Mouse (Mus musculus) kidney, embryonic 16.5 days (tissue): ENCODE results near the gene 3110082I17Rik. TPM values are rescaled to one million over a fixed set of nuclear protein-coding genes. Genes with fewer than 3 reads are reported as not detected.

ENCODE experiments used
- ATAC-seq: fragments of 200-750 bp; cut with Nextera tagmentation; 2 replicates; pipeline ENCODE4 v1.8.0; 2017; ENCODE audit warnings: moderate TSS enrichment; ENCODE audit not compliant: low FRiP score, low TSS enrichment
- H3K27ac ChIP-seq: fragments of 300-500 bp; sonication (generic); 2 replicates; pipeline ENCODE4 v1.5.1; 2014; ENCODE audit warnings: low read length
- H3K27me3 ChIP-seq: fragments of 300-500 bp; sonication (generic); 2 replicates; pipeline ENCODE4 v1.6.1; 2014; ENCODE audit warnings: low read length, control low read depth, mixed read lengths; ENCODE audit not compliant: insufficient read depth
- H3K36me3 ChIP-seq: fragments of 300-500 bp; sonication (generic); 2 replicates; pipeline ENCODE4 v1.6.1; 2014; ENCODE audit warnings: low read length, control low read depth, mixed read lengths; ENCODE audit not compliant: insufficient read depth
- H3K4me1 ChIP-seq: fragments of 300-500 bp; sonication (generic); 2 replicates; pipeline ENCODE4 v1.6.1; 2014; ENCODE audit warnings: low read length, control low read depth, mixed read lengths; ENCODE audit not compliant: insufficient read depth
- H3K4me2 ChIP-seq: fragments of 300-500 bp; sonication (generic); replicated peaks from 2 replicates; pipeline ENCODE4 v1.6.1; 2014; ENCODE audit warnings: low read depth, low read length
- H3K4me3 ChIP-seq: fragments of 300-500 bp; sonication (generic); 2 replicates; pipeline ENCODE4 v1.5.1; 2014; ENCODE audit warnings: mild to moderate bottlenecking, low read length
- H3K9ac ChIP-seq: fragments of 300-500 bp; sonication (generic); replicated peaks from 2 replicates; pipeline ENCODE4 v1.6.1; 2014; ENCODE audit warnings: low read length
- H3K9me3 ChIP-seq: fragments of 300-500 bp; sonication (generic); 2 replicates; pipeline ENCODE4 v1.6.1; 2016; ENCODE audit warnings: low read length, control low read depth
- WGBS: fragments of 180-500 bp; shearing (Covaris S2); extraction: QIAGEN DNeasy Blood & Tissue Kit; methylation state at CpG from one replicate; pipeline ENCODE4 v1.1.7; 2014; 5-methylcytosine and 5-hydroxymethylcytosine counted together
- polyA plus RNA-seq: library from polyadenylated mRNA; unstranded; fragments of >200 nt; fragmentation: Nextera tagmentation; extraction: Ambion mirVana; gene quantifications from 2 replicates; pipeline ENCODE4 v1.2.1, GENCODE M21; 2015

Gene 3110082I17Rik
- polyA plus RNA-seq, 1 experiment from 2014 or later: 46.1 TPM

GRCm38 (mm10) chr5:139403692-139404260 is 56.6 kb downstream of the 3110082I17Rik start:
- no peak overlapping the region for H3K9ac ChIP-seq
- peaks cover 28% of the 10 kb centered on the region for H3K4me1 ChIP-seq
- H3K27me3 ChIP-seq: no peaks in the 10 kb centered on the region
- no peak for ATAC-seq
- H3K9me3 ChIP-seq: no peaks in the 10 kb centered on the region
- H3K27ac ChIP-seq: no peak overlapping the region
- H3K4me3 ChIP-seq: no peak overlapping the region
- H3K4me2 ChIP-seq: no peak overlapping the region
- WGBS: 82% methylated on average over 8 of the region's 8 CpGs
- H3K36me3 ChIP-seq: no peaks in the 10 kb centered on the region

DNA sequence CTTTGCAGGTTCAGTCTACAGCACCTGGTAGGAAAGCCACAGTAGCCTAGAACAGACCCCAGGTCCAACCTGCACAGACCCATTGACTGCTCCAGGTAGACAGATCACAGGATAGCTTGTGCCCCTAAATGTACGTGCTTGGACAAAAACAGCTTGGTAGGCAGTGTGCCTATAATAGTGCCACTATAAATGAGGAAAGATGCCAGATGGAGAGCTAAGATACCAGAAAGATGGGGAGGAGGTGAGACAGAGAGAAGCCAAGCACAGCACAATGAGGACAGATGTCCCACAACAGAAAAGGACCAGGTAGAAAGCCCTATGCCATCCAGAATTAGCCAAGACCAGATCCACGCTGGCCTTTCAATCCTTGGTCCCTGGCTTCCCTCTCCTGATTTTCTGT is 58.2 kb downstream of the 3110082I17Rik start:
- Histone ChIP-seq H3K4me3 (no peak overlapping the region), H3K4me2 (no peak overlapping the region), H3K9ac (no peak overlapping the region), H3K27ac (no peak overlapping the region), H3K4me1 (peaks cover 12% of the 10 kb centered on the region; the same call in 1 of the 2 replicates), H3K36me3 (no peaks in the 10 kb centered on the region), H3K27me3 (no peaks in the 10 kb centered on the region), H3K9me3 (no peaks in the 10 kb centered on the region)
- WGBS: 91% methylated on average over 2 of the region's 2 CpGs
- ATAC-seq: no peak

- no peak overlapping the region for H3K4me3 ChIP-seq
- 74% methylated on average over 14 of the region's 14 CpGs for WGBS
- no peaks in the 10 kb centered on the region for H3K9me3 ChIP-seq
Observed at GRCm38 (mm10) chr5:139399991-139400390, 60.3 kb downstream of the 3110082I17Rik start.

DNA sequence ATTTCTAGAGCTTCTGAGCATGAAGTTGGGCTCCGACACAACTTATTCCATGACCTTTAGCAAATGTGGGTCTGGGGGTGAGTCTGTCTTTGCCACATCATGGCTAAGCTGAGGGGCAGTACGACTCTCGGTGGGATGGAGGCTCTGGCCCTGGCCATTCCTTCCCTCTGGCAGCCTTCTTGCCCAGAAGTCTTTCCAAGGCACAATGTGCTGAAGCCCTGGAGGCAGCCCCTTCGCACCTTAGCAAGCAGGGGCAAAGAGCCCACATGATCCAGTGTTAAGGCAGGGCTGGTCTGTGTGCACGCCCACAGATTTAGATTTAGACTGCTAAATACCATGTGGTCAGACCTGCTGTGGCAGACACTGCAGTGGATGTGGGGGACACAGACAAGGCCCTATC is 61.5 kb downstream of the 3110082I17Rik start:
- no peak overlapping the region for H3K9ac ChIP-seq
- 0 out of 2 replicates have a peak, but pooled peaks cover 3% of the 10 kb centered on the region for H3K4me1 ChIP-seq
- ATAC-seq: no peak
- 74% methylated on average over 5 of the region's 5 CpGs for WGBS
- H3K4me2 ChIP-seq: no peak overlapping the region
- H3K27ac ChIP-seq: no peak overlapping the region
- no peaks in the 10 kb centered on the region for H3K27me3 ChIP-seq
- H3K36me3 ChIP-seq: no peaks in the 10 kb centered on the region
- H3K4me3 ChIP-seq: no peak overlapping the region
- no peaks in the 10 kb centered on the region for H3K9me3 ChIP-seq

More at GRCm38 (mm10) chr5:139399991-139400390, 60.3 kb downstream of the 3110082I17Rik start:
- Histone ChIP-seq H3K27ac (no peak overlapping the region), H3K4me1 (0 out of 2 replicates have a peak, but pooled peaks cover 3% of the 10 kb centered on the region), H3K36me3 (no peaks in the 10 kb centered on the region), H3K27me3 (no peaks in the 10 kb centered on the region), H3K9ac (no peak overlapping the region), H3K4me2 (no peak overlapping the region)
- ATAC-seq: no peak

- H3K27ac ChIP-seq: no peak overlapping the region
- no peaks in the 10 kb centered on the region for H3K9me3 ChIP-seq
- H3K27me3 ChIP-seq: no peaks in the 10 kb centered on the region
- ATAC-seq: peak; percentile 52
- no peak overlapping the region for H3K9ac ChIP-seq
- H3K36me3 ChIP-seq: peaks cover under 1% of the 10 kb centered on the region; the same call in 1 of the 2 replicates
- 0 out of 2 replicates have a peak, but pooled peaks cover 3% of the 10 kb centered on the region for H3K4me1 ChIP-seq
- no peak overlapping the region for H3K4me3 ChIP-seq
- WGBS: 37% methylated on average over 5 of the region's 5 CpGs
- no peak overlapping the region for H3K4me2 ChIP-seq
Observed at GRCm38 (mm10) chr5:139397959-139398753, 62.2 kb downstream of the 3110082I17Rik start.

DNA sequence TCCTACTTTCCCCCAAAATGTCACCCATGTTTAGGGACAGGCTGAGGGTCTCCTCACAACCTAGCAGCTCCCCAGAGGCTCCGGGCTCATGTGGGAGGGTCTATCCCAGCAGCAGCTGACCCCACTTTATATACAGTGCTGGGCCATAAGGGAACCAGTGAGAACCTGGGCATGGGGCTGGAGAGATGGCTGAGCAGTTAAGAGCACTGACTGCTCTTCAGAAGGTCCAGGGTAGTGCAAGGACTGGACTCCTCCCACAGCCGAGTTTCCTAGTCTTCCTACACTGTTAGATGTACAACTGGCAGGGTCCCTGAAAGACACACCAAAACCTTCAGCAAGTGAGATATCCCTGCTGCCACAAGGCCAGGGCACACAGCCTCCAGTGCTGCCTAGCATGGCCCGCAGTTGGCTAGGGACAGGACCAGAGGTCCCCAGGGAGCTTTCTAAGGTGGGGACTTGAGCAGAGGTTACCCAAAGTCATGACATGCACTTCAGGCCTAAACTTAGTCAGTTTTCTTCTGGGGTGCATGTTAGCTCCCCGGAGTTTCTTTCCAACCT is 62.9 kb downstream of the 3110082I17Rik start:
- Histone ChIP-seq H3K9me3 (no peaks in the 10 kb centered on the region), H3K9ac (no peak overlapping the region), H3K27ac (no peak overlapping the region), H3K27me3 (no peaks in the 10 kb centered on the region), H3K4me1 (0 out of 2 replicates have a peak, but pooled peaks cover 3% of the 10 kb centered on the region), H3K36me3 (peaks cover 8% of the 10 kb centered on the region), H3K4me3 (no peak overlapping the region), H3K4me2 (no peak overlapping the region)
- ATAC-seq: no peak
- WGBS: 81% methylated on average over 4 of the region's 4 CpGs

- Histone ChIP-seq H3K4me2 (no peak overlapping the region), H3K27ac (no peak overlapping the region), H3K9ac (no peak overlapping the region), H3K4me3 (no peak overlapping the region), H3K36me3 (peaks cover 9% of the 10 kb centered on the region), H3K9me3 (no peaks in the 10 kb centered on the region), H3K4me1 (peaks cover 15% of the 10 kb centered on the region), H3K27me3 (no peaks in the 10 kb centered on the region)
- ATAC-seq: no peak
- WGBS: 89% methylated on average over 4 of the region's 4 CpGs
Observed at GRCm38 (mm10) chr5:139395528-139395927, 64.8 kb downstream of the 3110082I17Rik start.

DNA sequence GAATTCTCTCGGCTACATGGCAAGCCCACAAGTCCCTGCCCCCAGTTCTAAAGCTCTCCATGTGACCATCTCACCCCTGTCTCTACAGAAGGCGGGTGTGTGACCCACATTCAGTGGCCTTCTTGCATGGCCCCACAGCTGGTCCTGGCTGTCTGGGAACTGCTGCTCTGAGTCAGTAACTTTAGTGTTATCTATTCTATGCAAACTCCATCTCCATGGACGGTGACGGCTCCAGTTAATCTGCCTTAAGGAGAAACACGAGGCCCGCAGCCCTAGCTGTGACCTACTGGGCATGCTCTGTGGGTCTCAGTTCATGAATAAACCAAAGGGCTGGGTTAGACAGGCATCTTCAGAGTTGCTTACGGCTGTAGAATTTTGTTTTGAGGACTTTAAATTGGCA is 65.9 kb downstream of the 3110082I17Rik start:
- Histone ChIP-seq H3K36me3 (peaks cover 9% of the 10 kb centered on the region), H3K27ac (no peak overlapping the region), H3K27me3 (no peaks in the 10 kb centered on the region), H3K9ac (no peak overlapping the region), H3K9me3 (no peaks in the 10 kb centered on the region), H3K4me1 (peaks cover 23% of the 10 kb centered on the region), H3K4me3 (no peak overlapping the region), H3K4me2 (no peak overlapping the region)
- no peak for ATAC-seq
- WGBS: 67% methylated on average over 7 of the region's 7 CpGs

DNA sequence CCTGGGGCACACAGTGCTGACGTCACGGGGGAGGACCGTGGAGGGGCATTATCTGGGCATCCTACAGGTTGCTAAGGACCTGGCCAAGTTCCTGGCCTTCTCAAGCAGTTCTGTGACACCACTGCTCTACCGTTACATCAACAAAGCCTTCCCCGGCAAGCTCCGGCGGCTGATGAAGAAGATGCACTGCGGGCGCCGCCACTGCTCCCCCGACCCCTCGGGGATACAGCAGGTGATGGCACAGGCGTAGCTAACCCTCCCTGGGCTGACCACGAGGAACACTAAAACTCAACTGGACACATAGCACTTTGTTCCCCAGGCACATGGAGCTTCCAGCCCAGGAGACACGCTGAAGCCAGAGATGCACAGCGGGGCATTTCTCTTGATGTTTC is 67.1 kb downstream of the 3110082I17Rik start:
- H3K4me1 ChIP-seq: peaks cover 33% of the 10 kb centered on the region
- H3K36me3 ChIP-seq: peaks cover 9% of the 10 kb centered on the region
- H3K9me3 ChIP-seq: no peaks in the 10 kb centered on the region
- WGBS: 90% methylated on average over 16 of the region's 16 CpGs
- H3K4me2 ChIP-seq: no peak overlapping the region
- ATAC-seq: no peak
- H3K27ac ChIP-seq: no peak overlapping the region
- H3K27me3 ChIP-seq: no peaks in the 10 kb centered on the region
- no peak overlapping the region for H3K9ac ChIP-seq
- H3K4me3 ChIP-seq: no peak overlapping the region
